Mouse (Mus musculus) cortical plate, adult 2 months (tissue): ENCODE data around the gene Ppp2r3c. TPM values are rescaled to one million over a fixed set of nuclear protein-coding genes. Genes with fewer than 3 reads are reported as not detected.
"Not testable (repeated sequence)": the region's sequence is repeated elsewhere in the genome, so short reads cannot be mapped to it uniquely, and the experiment has no call there.

Source experiments
- H3K27ac ChIP-seq: fragments of 200-500 bp; 2 replicates; pipeline ENCODE4 v1.5.1; 2012; ENCODE audit warnings: low read length, control low read depth, inconsistent platforms; ENCODE audit not compliant: insufficient read depth
- H3K4me1 ChIP-seq: fragments of 200-500 bp; 2 replicates; pipeline ENCODE4 v1.6.1; 2011; ENCODE audit warnings: low read length; ENCODE audit not compliant: control insufficient read depth, insufficient read depth
- H3K4me3 ChIP-seq: fragments of 200-500 bp; 2 replicates; pipeline ENCODE4 v1.5.1; 2011; ENCODE audit warnings: mild to moderate bottlenecking, low read length, control low read depth; ENCODE audit not compliant: insufficient read depth
- CTCF ChIP-seq: fragments of 200-500 bp; IDR thresholded peaks from 2 replicates; pipeline ENCODE4 v1.5.1; 2011; ENCODE audit warnings: mild to moderate bottlenecking, control low read depth, low read length; ENCODE audit not compliant: insufficient read depth; ENCODE audit errors: extremely low read depth
- POLR2A ChIP-seq: fragments of 200-500 bp; IDR thresholded peaks from 2 replicates; pipeline ENCODE4 v1.6.1; 2011; ENCODE audit warnings: mild to moderate bottlenecking, low read length, control low read depth; ENCODE audit not compliant: insufficient read depth; ENCODE audit errors: extremely low read depth
- polyA plus RNA-seq: library from polyadenylated mRNA; depleted of rRNA; stranded (reverse); fragments of >200 nt; gene quantifications from 2 replicates; pipeline ENCODE4 v1.2.3, GENCODE M21; 2012; rRNA removed

Ppp2r3c gene
- polyA plus RNA-seq, 1 experiment = 10.9 TPM

DNA sequence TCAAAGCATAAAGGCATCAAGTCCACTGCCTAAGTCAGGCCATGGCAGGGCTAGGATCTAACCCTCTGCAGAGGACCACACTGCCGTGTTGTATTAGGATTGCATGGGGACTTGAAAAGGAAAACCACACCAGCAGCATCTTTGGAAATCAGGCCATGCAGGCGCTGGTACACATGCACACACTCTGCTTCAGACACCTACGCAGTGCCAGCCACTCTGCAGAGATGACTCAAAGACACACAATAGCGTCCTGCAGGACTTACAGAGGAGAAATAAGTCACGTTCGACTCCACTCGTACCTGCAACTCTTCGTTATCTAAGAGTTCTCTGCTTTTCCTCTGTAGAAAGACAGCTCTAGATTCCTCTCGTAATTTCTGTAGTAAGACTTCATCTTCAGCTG lies 4.7 kb downstream of the Ppp2r3c start:
- no peaks in the 10 kb centered on the region for H3K4me1 ChIP-seq
- no peak for TF ChIP-seq POLR2A
- no peak for TF ChIP-seq CTCF
- H3K4me3 ChIP-seq = no peak overlapping the region
- no peak overlapping the region for H3K27ac ChIP-seq

DNA sequence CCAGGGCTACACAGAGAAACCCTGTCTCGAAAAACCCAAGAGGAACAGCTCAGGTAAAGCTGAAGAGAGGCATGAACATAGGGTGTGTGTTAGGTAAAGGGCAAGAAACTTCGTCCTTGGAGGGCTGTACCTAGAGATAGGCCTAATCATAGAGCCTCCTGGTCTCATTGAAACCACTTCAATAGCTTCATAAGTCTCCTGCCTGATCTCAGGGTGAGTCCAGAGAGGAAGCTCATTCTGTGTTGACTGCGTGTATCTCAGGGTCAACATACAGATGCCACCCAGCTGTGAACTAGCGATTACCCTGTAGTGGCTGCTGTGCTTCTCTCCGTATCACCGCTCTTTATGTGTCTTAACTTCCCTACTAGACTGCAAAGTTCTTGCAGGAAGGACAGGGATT lies 25.2 kb downstream of the Ppp2r3c start:
- not testable (repeated sequence) for H3K4me1 ChIP-seq, H3K4me3 ChIP-seq, H3K27ac ChIP-seq

DNA sequence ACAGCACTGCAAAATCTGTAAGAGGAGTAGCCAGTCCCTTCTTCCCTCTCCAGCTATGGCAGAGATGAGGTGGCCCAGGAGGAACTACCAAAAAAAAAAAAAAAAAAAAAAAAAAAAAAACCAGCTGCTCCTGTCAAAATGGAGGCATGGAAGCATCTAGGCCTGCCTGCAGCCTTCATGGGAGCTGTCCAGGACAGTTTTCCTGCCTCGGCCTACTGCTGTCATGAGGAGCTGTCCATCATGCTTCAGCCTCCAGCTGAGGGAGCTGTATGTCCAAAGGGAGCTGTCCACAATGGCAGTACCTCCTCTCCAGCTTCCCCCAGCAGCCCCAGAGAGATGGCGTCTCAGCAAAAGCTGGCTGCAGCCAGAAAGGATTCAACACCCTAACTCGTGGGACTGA lies 30.6 kb downstream of the Ppp2r3c start:
- H3K27ac ChIP-seq = no peak overlapping the region
- TF ChIP-seq CTCF (no peak), POLR2A (no peak)
- no peaks in the 10 kb centered on the region for H3K4me1 ChIP-seq
- H3K4me3 ChIP-seq = no peak overlapping the region

DNA sequence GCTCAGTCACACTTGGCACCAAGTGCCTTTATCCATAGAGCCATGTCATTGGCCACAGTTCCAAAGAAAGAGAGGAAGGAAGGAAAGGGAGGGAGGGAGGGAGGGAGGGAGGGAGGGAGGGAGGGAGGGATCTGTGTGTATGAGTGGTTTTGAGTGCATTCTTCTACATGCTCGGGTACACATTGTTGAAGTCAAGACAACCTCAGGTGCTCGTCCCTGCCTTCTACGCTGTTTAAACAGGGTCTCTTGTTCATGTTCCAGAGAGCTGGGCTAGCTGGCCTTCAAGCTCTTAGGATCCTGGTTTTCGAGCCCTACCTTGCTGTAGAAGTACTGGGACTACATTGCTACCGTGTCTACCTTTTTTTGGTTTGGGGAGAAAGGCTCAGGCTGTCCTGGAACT lies 39.4 kb downstream of the Ppp2r3c start:
- H3K27ac ChIP-seq, H3K4me1 ChIP-seq, H3K4me3 ChIP-seq: not testable (repeated sequence)

DNA sequence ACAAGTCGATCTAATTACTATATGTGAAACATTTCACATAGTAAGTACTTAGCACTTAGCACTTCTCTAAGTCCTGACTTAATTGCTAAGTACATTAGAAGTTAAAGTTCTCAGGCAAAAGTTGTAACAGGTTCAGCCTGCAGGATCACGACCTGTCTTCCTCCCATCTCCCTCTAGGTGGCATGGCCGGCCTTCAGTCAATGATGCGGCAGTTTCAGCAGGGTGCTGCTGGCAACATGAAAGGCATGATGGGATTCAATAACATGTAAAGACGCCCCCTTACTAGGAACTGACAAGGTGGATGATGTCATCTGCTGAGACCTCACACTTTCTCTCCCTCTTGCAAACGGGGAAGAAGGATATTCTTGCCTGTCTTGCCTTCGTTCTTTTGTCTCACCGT lies 40.8 kb downstream of the Ppp2r3c start:
- not testable (repeated sequence) for H3K4me1 ChIP-seq, H3K27ac ChIP-seq, H3K4me3 ChIP-seq

DNA sequence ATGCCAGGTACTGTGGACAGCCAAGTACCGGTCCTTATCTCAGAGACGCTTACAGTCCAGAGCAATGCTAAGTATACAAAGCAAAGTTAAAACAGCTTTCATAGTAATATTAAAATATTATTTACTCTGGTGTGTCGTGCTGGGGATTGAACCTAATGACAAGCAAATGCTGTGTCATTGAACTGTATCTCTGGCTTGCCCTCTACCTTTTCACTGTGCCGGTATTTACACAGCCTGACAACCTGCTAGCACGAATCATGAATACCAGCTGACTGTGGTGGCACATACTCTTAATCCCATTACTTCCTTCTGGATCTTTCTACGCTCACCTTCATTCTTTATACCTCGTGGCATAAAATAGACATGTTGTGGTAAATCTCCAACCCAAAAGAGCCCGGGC lies 60.6 kb downstream of the Ppp2r3c start:
- H3K4me1 ChIP-seq, H3K4me3 ChIP-seq, H3K27ac ChIP-seq: not testable (repeated sequence)

DNA sequence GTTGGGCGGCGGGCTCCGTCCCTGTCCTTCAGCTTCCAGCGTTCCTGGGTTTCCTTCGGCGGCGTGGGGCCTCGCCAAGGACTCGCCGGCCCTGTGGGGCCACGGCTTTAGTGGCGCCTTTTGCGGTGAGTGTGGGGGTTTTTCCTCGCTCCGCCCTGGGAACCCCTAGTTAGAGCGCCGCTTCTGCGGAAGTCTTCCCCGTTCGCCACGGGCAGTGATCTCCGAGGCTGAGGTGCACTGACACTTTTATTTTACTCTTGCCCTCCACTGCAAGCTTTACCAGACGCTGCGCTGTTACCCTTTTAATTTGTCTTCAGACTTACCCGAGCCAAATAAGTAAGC lies 72.3 kb downstream of the Ppp2r3c start:
- H3K27ac ChIP-seq, H3K4me1 ChIP-seq: not testable (repeated sequence)
- peak overlapping the region; percentile 41 for H3K4me3 ChIP-seq

DNA sequence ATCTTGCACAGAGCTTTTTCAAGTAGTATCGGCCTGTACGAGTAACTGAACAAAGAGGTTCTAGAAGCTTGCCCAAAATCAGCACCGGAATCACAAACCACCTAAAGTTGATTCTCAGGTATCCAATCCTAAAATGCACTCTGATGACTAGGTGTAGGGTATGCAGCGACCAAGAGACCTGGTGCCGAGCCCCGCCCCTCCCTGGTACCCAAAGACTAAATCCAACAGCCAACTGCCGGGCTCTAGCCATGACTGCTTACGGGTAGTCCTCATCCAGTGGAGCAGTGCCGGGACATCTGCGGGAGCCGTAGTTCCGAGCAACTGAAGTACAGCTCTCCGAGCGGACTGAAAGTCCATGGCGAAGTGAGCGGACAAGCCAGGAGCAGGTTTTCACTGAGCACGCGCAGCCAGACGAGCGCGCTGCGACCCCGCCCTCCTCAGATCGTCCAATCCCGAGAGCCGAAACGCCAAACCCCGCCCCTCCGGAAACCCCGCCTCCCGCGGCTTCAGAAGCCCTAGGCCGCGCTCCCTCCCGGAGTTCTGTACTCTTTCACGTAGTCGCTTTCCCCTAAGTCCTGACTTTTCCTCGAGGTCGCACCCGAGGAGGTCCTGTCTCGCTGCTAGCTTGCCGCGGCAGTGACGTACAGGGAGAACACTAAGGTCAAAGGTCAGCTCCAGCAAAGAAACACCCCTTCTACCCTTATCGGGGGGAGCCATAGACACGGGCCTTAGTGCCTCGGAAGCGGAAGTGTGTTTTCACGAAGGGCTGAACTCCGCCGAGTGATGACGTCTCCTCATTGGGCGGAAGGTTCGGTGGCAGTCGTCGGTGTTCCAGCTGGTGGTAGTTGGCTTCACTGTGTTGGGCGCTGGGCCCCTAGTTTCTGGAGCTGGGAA lies 72.9 kb downstream of the Ppp2r3c start, which contains the start of gene Srp54c:
Srp54c (plus strand) TSS at position 543 of the 894 bp plus-strand sequence.
- H3K27ac ChIP-seq, H3K4me1 ChIP-seq: not testable (repeated sequence)
- H3K4me3 ChIP-seq = peak within 1 kb of the TSS; percentile 41

Other genes with a start within 250 kb of the Ppp2r3c start
- gene 2700097O09Rik, start 222.9 kb downstream of the Ppp2r3c start, polyA plus RNA-seq = 15.9 and 17.1 TPM in 2 replicates
- gene Srp54a, start 222.7 kb downstream of the Ppp2r3c start, polyA plus RNA-seq = 71.6 and 76.5 TPM in 2 replicates
- gene Fam177a, start 178.5 kb downstream of the Ppp2r3c start, polyA plus RNA-seq = 25.6 and 27.4 TPM in 2 replicates
- gene Srp54b, start 147.9 kb downstream of the Ppp2r3c start, polyA plus RNA-seq = 29.0 and 29.9 TPM in 2 replicates
- gene 1700047I17Rik2, start 103.4 kb downstream of the Ppp2r3c start, polyA plus RNA-seq = not detected in 2 replicates
- gene Srp54c, start 72.8 kb downstream of the Ppp2r3c start, polyA plus RNA-seq = 64.5 and 66.5 TPM in 2 replicates
- gene 1110008L16Rik, start 3.4 kb downstream of the Ppp2r3c start, polyA plus RNA-seq = 7.0 and 7.8 TPM in 2 replicates
- 127 and 129 TPM in 2 replicates for gene Psma6, start 81.2 kb upstream of the Ppp2r3c start, polyA plus RNA-seq
- 35.4 and 40.2 TPM in 2 replicates for gene Nfkbia, start 189.6 kb upstream of the Ppp2r3c start, polyA plus RNA-seq